Mouse (Mus musculus): ENCODE measurements around the gene Brip1. TPM values are rescaled to one million over a fixed set of nuclear protein-coding genes. Genes with fewer than 3 reads are reported as not detected.
"Not testable (repeated sequence)": the region's sequence is repeated elsewhere in the genome, so short reads cannot be mapped to it uniquely, and the experiment has no call there.

Brip1 gene
- polyA plus RNA-seq, 1 experiment from 2014 or later, result 2.6 TPM

- Histone ChIP-seq H3K36me3 (ENCODE audit: control insufficient read depth, insufficient read depth, low read length) (peaks cover 14% of the 10 kb centered on the region), H3K27ac (replicated peaks) (no peak overlapping the region), H3K4me1 (replicated peaks; ENCODE audit: control insufficient read depth, insufficient read depth) (no peaks in the 10 kb centered on the region), H3K9me3 (ENCODE audit: control insufficient read depth, low read length) (no peaks in the 10 kb centered on the region), H3K4me2 (replicated peaks; ENCODE audit: low read depth) (no peak overlapping the region), H3K27me3 (ENCODE audit: control insufficient read depth, insufficient read depth, low read length) (no peaks in the 10 kb centered on the region), H3K4me3 (ENCODE audit: low read depth, low read length) (no peak overlapping the region), H3K9ac (ENCODE audit: low read length) (no peak overlapping the region)
- TF ChIP-seq EP300 (optimal IDR thresholded peaks at IDR 0.05), result no peak
- TF ChIP-seq CTCF (IDR thresholded peaks at IDR 0.05; ENCODE audit: low read depth), result no peak
- WGBS, result 89% methylated on average over 2 of the region's 2 CpGs
- ATAC-seq (ENCODE audit: low FRiP score, low TSS enrichment) (no peak), DNase-seq (ENCODE audit: low spot score) (no peak)
These were observed 8.1 kb upstream of the Brip1 start for GRCm38 (mm10) chr11:86209123-86209522.

- H3K27me3 ChIP-seq (ENCODE audit: control insufficient read depth, insufficient read depth, low read length), result no peaks in the 10 kb centered on the region
- no peak overlapping the region for H3K9ac ChIP-seq (ENCODE audit: low read length)
- no peak overlapping the region for H3K27ac ChIP-seq (replicated peaks)
- no peak for ATAC-seq (ENCODE audit: low FRiP score, low TSS enrichment)
- no peak overlapping the region for H3K4me3 ChIP-seq (ENCODE audit: low read depth, low read length)
- peaks cover 14% of the 10 kb centered on the region for H3K36me3 ChIP-seq (ENCODE audit: control insufficient read depth, insufficient read depth, low read length)
- no peaks in the 10 kb centered on the region for H3K4me1 ChIP-seq (replicated peaks; ENCODE audit: control insufficient read depth, insufficient read depth)
- no peak for TF ChIP-seq CTCF (IDR thresholded peaks at IDR 0.05; ENCODE audit: low read depth)
- no peak for TF ChIP-seq EP300 (optimal IDR thresholded peaks at IDR 0.05)
- no peaks in the 10 kb centered on the region for H3K9me3 ChIP-seq (ENCODE audit: control insufficient read depth, low read length)
- WGBS, result 93% methylated on average over 4 of the region's 4 CpGs
- no peak for DNase-seq (ENCODE audit: low spot score)
- H3K4me2 ChIP-seq (replicated peaks; ENCODE audit: low read depth), result no peak overlapping the region
These were observed 4.9 kb upstream of the Brip1 start for GRCm38 (mm10) chr11:86205876-86206275.

GRCm38 (mm10) chr11:86205031-86205430 lies 4.0 kb upstream of the Brip1 start:
- ATAC-seq (ENCODE audit: low FRiP score, low TSS enrichment), result no peak
- no peak overlapping the region for H3K4me2 ChIP-seq (replicated peaks; ENCODE audit: low read depth)

GRCm38 (mm10) chr11:86201901-86202675 lies 1.1 kb upstream of the Brip1 start:
- Histone ChIP-seq H3K4me3 (ENCODE audit: low read depth, low read length) (peak overlapping the region; percentile 82), H3K4me1 (replicated peaks; ENCODE audit: control insufficient read depth, insufficient read depth) (no peaks in the 10 kb centered on the region), H3K4me2 (replicated peaks; ENCODE audit: low read depth) (peak overlapping the region; percentile 66), H3K27me3 (ENCODE audit: control insufficient read depth, insufficient read depth, low read length) (no peaks in the 10 kb centered on the region), H3K27ac (replicated peaks) (peak overlapping the region; percentile 88), H3K9ac (ENCODE audit: low read length) (peak overlapping the region; percentile 85), H3K9me3 (ENCODE audit: control insufficient read depth, low read length) (no peaks in the 10 kb centered on the region), H3K36me3 (ENCODE audit: control insufficient read depth, insufficient read depth, low read length) (peaks cover 14% of the 10 kb centered on the region)
- 32% methylated on average over 16 of the region's 16 CpGs for WGBS
- ATAC-seq (ENCODE audit: low FRiP score, low TSS enrichment) (no peak), DNase-seq (ENCODE audit: low spot score) (no peak)
- TF ChIP-seq CTCF (IDR thresholded peaks at IDR 0.05; ENCODE audit: low read depth) (no peak), EP300 (optimal IDR thresholded peaks at IDR 0.05) (no peak)

More at GRCm38 (mm10) chr11:86205031-86205430, 4.0 kb upstream of the Brip1 start:
- H3K27me3 ChIP-seq (ENCODE audit: control insufficient read depth, insufficient read depth, low read length), result no peaks in the 10 kb centered on the region
- H3K9ac ChIP-seq (ENCODE audit: low read length), result no peak overlapping the region
- no peaks in the 10 kb centered on the region for H3K9me3 ChIP-seq (ENCODE audit: control insufficient read depth, low read length)
- no peak overlapping the region for H3K27ac ChIP-seq (replicated peaks)
- DNase-seq (ENCODE audit: low spot score), result no peak
- no peak overlapping the region for H3K4me3 ChIP-seq (ENCODE audit: low read depth, low read length)
- H3K4me1 ChIP-seq (replicated peaks; ENCODE audit: control insufficient read depth, insufficient read depth), result no peaks in the 10 kb centered on the region
- WGBS, result 97% methylated on average over 5 of the region's 5 CpGs
- H3K36me3 ChIP-seq (ENCODE audit: control insufficient read depth, insufficient read depth, low read length), result peaks cover 14% of the 10 kb centered on the region
- TF ChIP-seq EP300 (optimal IDR thresholded peaks at IDR 0.05) (no peak), CTCF (IDR thresholded peaks at IDR 0.05; ENCODE audit: low read depth) (no peak)

DNA sequence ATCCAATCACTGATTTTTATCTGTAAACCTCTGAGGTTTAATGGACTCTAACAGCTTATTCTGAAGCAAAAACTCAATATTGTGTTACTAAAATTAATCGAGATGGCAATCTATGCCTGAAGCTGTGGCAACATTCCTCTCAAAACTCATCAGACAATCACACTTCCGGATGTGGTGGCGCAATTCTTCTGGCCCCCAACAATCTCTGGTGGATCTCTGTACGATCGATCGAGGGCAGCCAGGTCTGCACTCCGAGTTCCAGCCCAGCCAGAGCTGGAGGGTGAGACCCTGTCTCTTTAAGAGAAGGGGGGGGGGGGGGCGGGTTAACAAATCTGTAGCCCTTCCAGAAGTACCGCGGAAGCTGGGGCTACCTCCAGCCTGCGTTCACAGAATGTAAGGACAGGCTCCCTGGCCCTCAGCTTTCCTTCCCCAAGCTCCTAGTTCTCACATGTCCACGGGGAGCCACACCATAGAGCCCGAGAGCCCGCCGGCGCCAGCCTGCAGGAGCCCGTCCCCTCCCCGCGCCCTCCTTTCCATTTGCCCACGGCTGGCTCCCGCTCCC lies 452 bp downstream of the Brip1 start:
- Histone ChIP-seq H3K9me3 (ENCODE audit: control insufficient read depth, low read length) (no peaks in the 10 kb centered on the region), H3K27me3 (ENCODE audit: control insufficient read depth, insufficient read depth, low read length) (no peaks in the 10 kb centered on the region), H3K27ac (replicated peaks) (peak overlapping the region; percentile 88), H3K4me1 (replicated peaks; ENCODE audit: control insufficient read depth, insufficient read depth) (no peaks in the 10 kb centered on the region), H3K4me2 (replicated peaks; ENCODE audit: low read depth) (peak overlapping the region; percentile 72), H3K4me3 (ENCODE audit: low read depth, low read length) (peak overlapping the region; percentile 82), H3K9ac (ENCODE audit: low read length) (peak overlapping the region; percentile 65), H3K36me3 (ENCODE audit: control insufficient read depth, insufficient read depth, low read length) (peaks cover 9% of the 10 kb centered on the region)
- peak; percentile 70; the same call in 1 of the 2 replicates for ATAC-seq (ENCODE audit: low FRiP score, low TSS enrichment)
- TF ChIP-seq EP300 (optimal IDR thresholded peaks at IDR 0.05), result no peak
- TF ChIP-seq CTCF (IDR thresholded peaks at IDR 0.05; ENCODE audit: low read depth), result no peak
- WGBS, result under 1% methylated on average over 21 of the region's 21 CpGs
- no peak for DNase-seq (ENCODE audit: low spot score)

- TF ChIP-seq EP300 (optimal IDR thresholded peaks at IDR 0.05) (no peak), CTCF (IDR thresholded peaks at IDR 0.05; ENCODE audit: low read depth) (no peak)
- 42% methylated on average over 4 of the region's 4 CpGs for WGBS
- no peaks in the 10 kb centered on the region for H3K27me3 ChIP-seq (ENCODE audit: control insufficient read depth, insufficient read depth, low read length)
- no peak overlapping the region for H3K9ac ChIP-seq (ENCODE audit: low read length)
- H3K9me3 ChIP-seq (ENCODE audit: control insufficient read depth, low read length), result no peaks in the 10 kb centered on the region
- no peak for ATAC-seq (ENCODE audit: low FRiP score, low TSS enrichment)
- no peaks in the 10 kb centered on the region for H3K4me1 ChIP-seq (replicated peaks; ENCODE audit: control insufficient read depth, insufficient read depth)
- DNase-seq (ENCODE audit: low spot score), result no peak
- peaks cover 4% of the 10 kb centered on the region for H3K36me3 ChIP-seq (ENCODE audit: control insufficient read depth, insufficient read depth, low read length)
- no peak overlapping the region for H3K27ac ChIP-seq (replicated peaks)
- no peak overlapping the region for H3K4me3 ChIP-seq (ENCODE audit: low read depth, low read length)
- H3K4me2 ChIP-seq (replicated peaks; ENCODE audit: low read depth), result no peak overlapping the region
These were observed 1.3 kb downstream of the Brip1 start for GRCm38 (mm10) chr11:86199733-86200132.

GRCm38 (mm10) chr11:86185224-86185623 lies 15.8 kb downstream of the Brip1 start:
- ATAC-seq (ENCODE audit: low FRiP score, low TSS enrichment), result not testable (repeated sequence)
- WGBS, result 91% methylated on average over 7 of the region's 7 CpGs

More at GRCm38 (mm10) chr11:86185224-86185623, 15.8 kb downstream of the Brip1 start:
- DNase-seq (ENCODE audit: low spot score); H3K9me3 ChIP-seq (ENCODE audit: control insufficient read depth, low read length); H3K4me1 ChIP-seq (replicated peaks; ENCODE audit: control insufficient read depth, insufficient read depth); H3K36me3 ChIP-seq (ENCODE audit: control insufficient read depth, insufficient read depth, low read length); H3K4me2 ChIP-seq (replicated peaks; ENCODE audit: low read depth); H3K27me3 ChIP-seq (ENCODE audit: control insufficient read depth, insufficient read depth, low read length); H3K27ac ChIP-seq (replicated peaks); H3K4me3 ChIP-seq (ENCODE audit: low read depth, low read length); H3K9ac ChIP-seq (ENCODE audit: low read length): not testable (repeated sequence)

Measured in stomach, postnatal 0 days (tissue).